Mouse (Mus musculus): ENCODE data around the gene Ctnna2. TPM values are rescaled to one million over a fixed set of nuclear protein-coding genes. Genes with fewer than 3 reads are reported as not detected.

Gene Ctnna2
- total RNA-seq, 2 experiments from 2014 or later: 95.8 to 97.9 TPM

GRCm38 (mm10) chr6:77324327-77324726, 655.2 kb downstream of the Ctnna2 start:
- DNase-seq (ENCODE audit: extremely low spot score in 1 of 2, low spot score in 1 of 2): no peak

- no peak for DNase-seq (ENCODE audit: extremely low spot score in 1 of 2, low spot score in 1 of 2)
These were observed 672.7 kb downstream of the Ctnna2 start for GRCm38 (mm10) chr6:77306796-77307195.

DNA sequence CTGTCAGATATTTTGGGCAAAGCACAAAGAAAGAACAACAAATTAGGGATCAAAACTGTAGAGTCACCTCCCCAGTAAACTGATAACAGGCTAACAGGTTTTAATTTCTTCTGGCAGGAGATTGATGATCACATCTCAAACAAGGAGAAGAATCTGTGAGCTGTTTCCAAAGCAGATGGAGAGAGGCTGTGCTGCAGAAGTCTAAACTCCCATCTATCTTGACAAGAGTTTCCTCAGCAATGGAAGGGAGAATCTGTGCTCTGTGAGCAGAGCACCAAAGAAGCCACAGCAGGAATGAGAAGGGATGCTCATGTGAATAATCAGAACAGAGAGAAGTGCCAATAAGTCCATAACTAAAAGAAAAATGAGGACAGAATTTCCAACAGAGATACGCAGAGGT, 678.2 kb downstream of the Ctnna2 start:
- DNase-seq (ENCODE audit: extremely low spot score in 1 of 2, low spot score in 1 of 2): no peak

DNA sequence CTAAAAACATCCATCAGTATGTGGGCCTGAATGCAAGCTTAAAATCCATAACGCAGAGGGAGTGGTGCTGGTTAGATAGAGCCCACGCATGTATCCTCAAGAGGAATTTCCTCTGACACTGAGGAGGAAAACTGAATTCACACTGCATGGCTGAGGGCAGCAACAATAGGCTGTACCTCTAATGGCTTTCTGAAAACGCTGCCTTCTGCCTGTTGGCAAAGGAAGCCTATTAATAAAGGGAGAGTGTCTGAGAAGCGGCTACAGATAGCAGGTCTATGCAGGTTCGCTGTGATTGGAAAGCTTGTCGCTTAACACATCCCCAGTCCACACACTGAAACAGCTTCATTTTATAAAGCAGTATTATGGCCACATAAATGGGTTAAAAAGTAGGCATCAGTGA, 688.1 kb downstream of the Ctnna2 start:
- no peak for DNase-seq (ENCODE audit: extremely low spot score in 1 of 2, low spot score in 1 of 2)

- DNase-seq (ENCODE audit: extremely low spot score in 1 of 2, low spot score in 1 of 2): no peak
These were observed 691.1 kb downstream of the Ctnna2 start for GRCm38 (mm10) chr6:77288402-77288801.

DNA sequence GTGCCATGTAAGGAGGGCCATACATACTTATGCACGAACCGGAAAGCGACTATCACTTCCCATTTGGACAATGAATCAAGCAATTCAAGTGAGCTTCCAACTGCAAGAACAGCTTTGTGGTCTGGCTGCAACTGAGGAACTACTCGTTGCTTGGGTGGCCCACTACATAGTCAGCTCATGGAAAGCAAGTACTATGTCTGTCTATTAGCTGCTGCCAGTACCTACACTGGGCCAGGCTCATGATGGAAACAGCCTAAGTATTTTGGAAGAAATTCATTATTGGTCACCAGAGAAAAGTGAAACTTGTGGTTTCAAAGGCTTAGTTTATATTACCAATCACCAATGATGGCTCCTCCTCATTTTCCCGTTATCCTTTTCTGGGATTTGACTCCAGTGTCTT, 693.2 kb downstream of the Ctnna2 start:
- no peak for DNase-seq (ENCODE audit: extremely low spot score in 1 of 2, low spot score in 1 of 2)

- no peak for DNase-seq (ENCODE audit: extremely low spot score in 1 of 2, low spot score in 1 of 2)
These were observed 700.7 kb downstream of the Ctnna2 start for GRCm38 (mm10) chr6:77278794-77279193.

- no peak for DNase-seq (ENCODE audit: extremely low spot score in 1 of 2, low spot score in 1 of 2)
These were observed 714.3 kb downstream of the Ctnna2 start for GRCm38 (mm10) chr6:77265163-77265562.

GRCm38 (mm10) chr6:77257358-77258105, 722.0 kb downstream of the Ctnna2 start:
- no peak for DNase-seq (ENCODE audit: extremely low spot score in 1 of 2, low spot score in 1 of 2)

DNA sequence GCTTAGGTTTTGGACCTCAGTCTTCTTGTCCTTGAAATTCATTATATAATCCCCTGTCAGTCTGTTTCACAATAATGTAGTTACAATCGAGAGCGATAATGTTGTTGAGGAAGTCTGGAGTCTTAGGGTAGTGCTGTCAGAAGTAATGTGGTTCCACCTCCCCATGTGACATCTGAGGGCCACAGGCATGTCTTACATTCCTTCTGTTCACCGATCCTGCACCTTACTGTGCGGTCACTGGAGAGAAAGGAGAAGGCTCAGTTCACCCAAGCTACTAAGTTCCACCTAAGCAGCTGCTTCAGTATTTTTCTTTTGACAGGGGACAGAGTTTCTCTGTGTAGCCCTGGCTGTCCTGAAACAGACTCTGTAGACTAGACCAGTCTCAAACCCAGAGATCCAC, 723.2 kb downstream of the Ctnna2 start:
- DNase-seq (ENCODE audit: extremely low spot score in 1 of 2, low spot score in 1 of 2): no peak

GRCm38 (mm10) chr6:77253480-77253879, 726.0 kb downstream of the Ctnna2 start:
- DNase-seq (ENCODE audit: extremely low spot score in 1 of 2, low spot score in 1 of 2): no peak

DNA sequence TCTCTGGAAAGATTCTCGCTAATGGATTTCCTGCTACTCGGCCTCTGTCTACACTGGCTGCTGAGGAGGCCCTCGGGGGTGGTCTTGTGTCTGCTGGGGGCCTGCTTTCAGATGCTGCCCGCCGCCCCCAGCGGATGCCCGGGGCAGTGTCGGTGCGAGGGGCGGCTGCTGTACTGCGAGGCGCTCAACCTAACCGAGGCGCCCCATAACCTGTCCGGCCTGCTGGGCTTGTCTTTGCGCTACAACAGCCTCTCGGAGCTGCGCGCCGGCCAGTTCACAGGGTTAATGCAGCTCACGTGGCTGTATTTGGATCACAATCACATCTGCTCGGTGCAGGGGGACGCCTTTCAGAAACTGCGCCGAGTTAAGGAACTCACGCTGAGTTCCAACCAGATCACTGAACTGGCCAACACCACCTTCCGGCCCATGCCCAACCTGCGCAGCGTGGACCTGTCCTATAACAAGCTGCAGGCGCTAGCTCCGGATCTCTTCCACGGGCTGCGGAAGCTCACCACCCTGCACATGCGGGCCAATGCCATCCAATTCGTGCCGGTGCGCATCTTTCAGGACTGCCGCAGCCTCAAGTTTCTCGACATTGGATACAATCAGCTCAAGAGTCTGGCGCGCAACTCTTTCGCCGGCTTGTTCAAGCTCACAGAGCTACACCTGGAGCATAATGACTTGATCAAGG, 735.8 kb downstream of the Ctnna2 start:
- DNase-seq (ENCODE audit: extremely low spot score in 1 of 2, low spot score in 1 of 2): peak; percentile 45 to 49

- DNase-seq (ENCODE audit: extremely low spot score in 1 of 2, low spot score in 1 of 2): peak; percentile 70 to 79
These were observed 736.7 kb downstream of the Ctnna2 start, which contains the start of gene Lrrtm1 for GRCm38 (mm10) chr6:77242601-77243406. Lrrtm1 (plus strand) TSS chr6:77242689.

- DNase-seq (ENCODE audit: extremely low spot score in 1 of 2, low spot score in 1 of 2): no peak
These were observed 739.1 kb downstream of the Ctnna2 start for GRCm38 (mm10) chr6:77240426-77240825.

- DNase-seq (ENCODE audit: extremely low spot score in 1 of 2, low spot score in 1 of 2): peak; percentile 42 to 48
These were observed 756.5 kb downstream of the Ctnna2 start for GRCm38 (mm10) chr6:77222849-77223638.

GRCm38 (mm10) chr6:77220776-77221175, 758.7 kb downstream of the Ctnna2 start:
- no peak for DNase-seq (ENCODE audit: extremely low spot score in 1 of 2, low spot score in 1 of 2)

- peak in 1 of 2 experiments; percentile 47 for DNase-seq (ENCODE audit: extremely low spot score in 1 of 2, low spot score in 1 of 2)
These were observed 760.6 kb downstream of the Ctnna2 start for GRCm38 (mm10) chr6:77218875-77219274.

GRCm38 (mm10) chr6:77215322-77215721, 764.2 kb downstream of the Ctnna2 start:
- DNase-seq (ENCODE audit: extremely low spot score in 1 of 2, low spot score in 1 of 2): no peak

- DNase-seq (ENCODE audit: extremely low spot score in 1 of 2, low spot score in 1 of 2): no peak
These were observed 765.6 kb downstream of the Ctnna2 start for GRCm38 (mm10) chr6:77213757-77214409.

DNA sequence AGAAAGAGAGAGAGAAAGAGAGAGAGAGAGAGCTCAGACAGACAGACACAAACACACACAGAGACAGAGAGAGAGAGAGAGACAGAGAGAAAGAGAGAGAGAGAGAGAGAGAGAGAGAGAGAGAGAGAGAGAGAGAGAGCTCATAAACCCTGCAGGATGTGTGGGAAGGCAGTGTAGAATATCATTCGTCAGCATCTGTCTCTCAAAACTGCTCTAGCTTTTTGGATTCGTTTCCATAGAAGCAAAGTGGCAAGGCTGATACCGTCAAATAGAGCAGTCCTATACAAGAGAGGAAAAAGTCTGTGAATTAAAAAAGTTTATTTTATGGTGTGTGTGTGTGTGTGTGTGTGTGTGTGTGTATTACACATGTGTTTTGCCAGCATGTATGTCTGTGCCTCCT, 769.6 kb downstream of the Ctnna2 start:
- DNase-seq (ENCODE audit: extremely low spot score in 1 of 2, low spot score in 1 of 2): no peak
